Mouse (Mus musculus) spleen, adult 2 months (tissue): ENCODE data around the gene Zfp978. TPM values are rescaled to one million over a fixed set of nuclear protein-coding genes. Genes with fewer than 3 reads are reported as not detected.

Experiments
- DNase-seq, 2 experiments: peaks; one replicate each; pipeline versions ENCODE4 v3.0.0 to v3.0.0-alpha.2; 2012 to 2021; ENCODE audit warnings: low spot score in 2 of 2, low read depth in 1 of 2
- H3K27ac ChIP-seq: fragments of 200-500 bp; 2 replicates; pipeline ENCODE4 v1.5.1; 2012; ENCODE audit warnings: low read length, inconsistent platforms; ENCODE audit not compliant: insufficient read depth
- H3K27me3 ChIP-seq: fragments of 200-500 bp; 2 replicates; pipeline ENCODE4 v1.6.1; 2012; ENCODE audit warnings: mild to moderate bottlenecking, moderate library complexity, low read length, inconsistent platforms; ENCODE audit not compliant: control insufficient read depth, insufficient read depth
- H3K36me3 ChIP-seq: fragments of 200-500 bp; 2 replicates; pipeline ENCODE4 v1.6.1; 2012; ENCODE audit warnings: mild to moderate bottlenecking, low read length, inconsistent platforms; ENCODE audit not compliant: control insufficient read depth, insufficient read depth
- H3K4me1 ChIP-seq: fragments of 200-500 bp; 2 replicates; pipeline ENCODE4 v1.6.1; 2011; ENCODE audit warnings: inconsistent platforms; ENCODE audit not compliant: control insufficient read depth, insufficient read depth, insufficient read length
- H3K4me3 ChIP-seq: fragments of 200-500 bp; 2 replicates; pipeline ENCODE4 v1.5.1; 2011; ENCODE audit warnings: mild to moderate bottlenecking, inconsistent platforms; ENCODE audit not compliant: insufficient read depth, insufficient read length; ENCODE audit errors: extremely low read depth
- CTCF ChIP-seq: fragments of 200-500 bp; IDR thresholded peaks from 2 replicates; pipeline ENCODE4 v1.5.1; 2011; ENCODE audit warnings: mild to moderate bottlenecking, inconsistent platforms; ENCODE audit not compliant: insufficient read depth, insufficient read length, insufficient replicate concordance; ENCODE audit errors: extremely low read depth
- POLR2A ChIP-seq: fragments of 200-500 bp; IDR thresholded peaks from 2 replicates; pipeline ENCODE4 v1.6.1; 2011; ENCODE audit warnings: low read depth, low read length, inconsistent platforms
- WGBS: fragments of 180-500 bp; shearing (Covaris S2); methylation state at CpG from one replicate; pipeline ENCODE4 v1.1.7; 2018; 5-methylcytosine and 5-hydroxymethylcytosine counted together
- polyA plus RNA-seq: library from polyadenylated mRNA; depleted of rRNA; stranded (reverse); fragments of >200 nt; gene quantifications from 2 replicates; pipeline ENCODE4 v1.2.3, GENCODE M21; 2012; rRNA removed

The Zfp978 gene
- polyA plus RNA-seq, 1 experiment, result not detected

GRCm38 (mm10) chr4:147432443-147432790 lies 71.3 kb downstream of the Zfp978 start:
- Histone ChIP-seq H3K27ac (no peak overlapping the region), H3K27me3 (no peaks in the 10 kb centered on the region), H3K36me3 (no peaks in the 10 kb centered on the region), H3K4me1 (no peaks in the 10 kb centered on the region), H3K4me3 (no peak overlapping the region)
- TF ChIP-seq CTCF (no peak), POLR2A (no peak)
- no peak for DNase-seq
- 86% methylated on average over 1 of the region's 1 CpGs for WGBS

- no peaks in the 10 kb centered on the region for H3K36me3 ChIP-seq
- DNase-seq, result no peak
- TF ChIP-seq CTCF, result no peak
- TF ChIP-seq POLR2A, result no peak
- H3K27ac ChIP-seq, result no peak overlapping the region
- H3K4me1 ChIP-seq, result no peaks in the 10 kb centered on the region
- no peaks in the 10 kb centered on the region for H3K27me3 ChIP-seq
- WGBS, result 40% methylated on average over 3 of the region's 3 CpGs
- no peak overlapping the region for H3K4me3 ChIP-seq
Measured at GRCm38 (mm10) chr4:147433017-147433416, 71.9 kb downstream of the Zfp978 start.

- no peaks in the 10 kb centered on the region for H3K27me3 ChIP-seq
- no peaks in the 10 kb centered on the region for H3K36me3 ChIP-seq
- no peak overlapping the region for H3K27ac ChIP-seq
- H3K4me1 ChIP-seq, result no peaks in the 10 kb centered on the region
- no peak overlapping the region for H3K4me3 ChIP-seq
- TF ChIP-seq POLR2A (no peak), CTCF (no peak)
- WGBS, result 44% methylated on average over 2 of the region's 2 CpGs
- DNase-seq, result no peak
Measured at GRCm38 (mm10) chr4:147433874-147434273, 72.8 kb downstream of the Zfp978 start.

Other genes with a start within 250 kb of the Zfp978 start
- 0.05 TPM in 1 of 2 replicates, not detected in the other for gene Zfp991, start 229.3 kb upstream of the Zfp978 start, polyA plus RNA-seq
- gene Zfp988, start 55.6 kb upstream of the Zfp978 start, polyA plus RNA-seq, result not detected in 2 replicates
- not detected in 2 replicates for gene Zfp982, start 131.1 kb downstream of the Zfp978 start, polyA plus RNA-seq
- gene Gm16503, start 178.9 kb downstream of the Zfp978 start, polyA plus RNA-seq, result not detected in 2 replicates
- gene Zfp985, start 192.0 kb downstream of the Zfp978 start, polyA plus RNA-seq, result not detected in 2 replicates